Mouse (Mus musculus): Measurements from ENCODE around the gene Neurod2. TPM values are rescaled to one million over a fixed set of nuclear protein-coding genes. Genes with fewer than 3 reads are reported as not detected.

Neurod2 gene
- polyA plus RNA-seq, 1 experiment = not detected

- Histone ChIP-seq H3K27me3 (ENCODE audit: control insufficient read depth, insufficient read depth, insufficient read length) (peaks cover 38% of the 10 kb centered on the region), H3K79me2 (ENCODE audit: control insufficient read depth, insufficient read depth) (no peaks in the 10 kb centered on the region)
- no peak for TF ChIP-seq MYOG (IDR thresholded peaks at IDR 0.05; ENCODE audit: control insufficient read depth, extremely low read depth, insufficient read length)
- TF ChIP-seq FOSL1 (IDR thresholded peaks at IDR 0.05; ENCODE audit: insufficient read depth, low read length, poor library complexity, severe bottlenecking) = no peak
- no peak for TF ChIP-seq MAX (IDR thresholded peaks at IDR 0.05)
- TF ChIP-seq USF1 (IDR thresholded peaks at IDR 0.05; ENCODE audit: low read depth) = no peak
- TF ChIP-seq MYOD1 (IDR thresholded peaks at IDR 0.05; ENCODE audit: control insufficient read depth, insufficient read length, low read depth) = no peak
- no peak for TF ChIP-seq CEBPB (IDR thresholded peaks at IDR 0.05; ENCODE audit: low read depth)
- no peak for TF ChIP-seq CTCF (IDR thresholded peaks at IDR 0.05; ENCODE audit: control insufficient read depth, insufficient read depth, insufficient read length)
These were observed 32.5 kb downstream of the Neurod2 start for GRCm38 (mm10) chr11:98296916-98297315.

GRCm38 (mm10) chr11:98296277-98296676 lies 33.2 kb downstream of the Neurod2 start:
- H3K36me3 ChIP-seq (ENCODE audit: control insufficient read depth, insufficient read depth) = no peaks in the 10 kb centered on the region
- H3K4me3 ChIP-seq (ENCODE audit: insufficient read depth, poor library complexity, severe bottlenecking) = no peak overlapping the region
- H3ac ChIP-seq (ENCODE audit: control insufficient read depth, insufficient read length, low read depth) = no peak overlapping the region
- TF ChIP-seq CTCF (IDR thresholded peaks at IDR 0.05; ENCODE audit: control insufficient read depth, insufficient read depth, insufficient read length) (no peak), MYOG (IDR thresholded peaks at IDR 0.05; ENCODE audit: control insufficient read depth, extremely low read depth, insufficient read length) (no peak), MYOD1 (IDR thresholded peaks at IDR 0.05; ENCODE audit: control insufficient read depth, insufficient read length, low read depth) (no peak), USF1 (IDR thresholded peaks at IDR 0.05; ENCODE audit: low read depth) (no peak), FOSL1 (IDR thresholded peaks at IDR 0.05; ENCODE audit: insufficient read depth, low read length, poor library complexity, severe bottlenecking) (no peak), CEBPB (IDR thresholded peaks at IDR 0.05; ENCODE audit: low read depth) (no peak), MAX (IDR thresholded peaks at IDR 0.05) (no peak)
- no peaks in the 10 kb centered on the region for H3K79me2 ChIP-seq (ENCODE audit: control insufficient read depth, insufficient read depth)
- H3K27me3 ChIP-seq (ENCODE audit: control insufficient read depth, insufficient read depth, insufficient read length) = peaks cover 36% of the 10 kb centered on the region
- H3K79me3 ChIP-seq (ENCODE audit: low read depth) = no peaks in the 10 kb centered on the region

More at GRCm38 (mm10) chr11:98296916-98297315, 32.5 kb downstream of the Neurod2 start:
- H3K36me3 ChIP-seq (ENCODE audit: control insufficient read depth, insufficient read depth) = no peaks in the 10 kb centered on the region
- no peak overlapping the region for H3ac ChIP-seq (ENCODE audit: control insufficient read depth, insufficient read length, low read depth)
- no peak overlapping the region for H3K4me3 ChIP-seq (ENCODE audit: insufficient read depth, poor library complexity, severe bottlenecking)
- no peaks in the 10 kb centered on the region for H3K79me3 ChIP-seq (ENCODE audit: low read depth)

- H3K36me3 ChIP-seq (ENCODE audit: control insufficient read depth, insufficient read depth) = no peaks in the 10 kb centered on the region
- TF ChIP-seq MYOD1 (IDR thresholded peaks at IDR 0.05; ENCODE audit: control insufficient read depth, insufficient read length, low read depth) (no peak), FOSL1 (IDR thresholded peaks at IDR 0.05; ENCODE audit: insufficient read depth, low read length, poor library complexity, severe bottlenecking) (no peak), USF1 (IDR thresholded peaks at IDR 0.05; ENCODE audit: low read depth) (no peak), MAX (IDR thresholded peaks at IDR 0.05) (no peak)
- H3ac ChIP-seq (ENCODE audit: control insufficient read depth, insufficient read length, low read depth) = peak overlapping the region; percentile 95
- no peaks in the 10 kb centered on the region for H3K79me3 ChIP-seq (ENCODE audit: low read depth)
- H3K27me3 ChIP-seq (ENCODE audit: control insufficient read depth, insufficient read depth, insufficient read length) = peaks cover 36% of the 10 kb centered on the region
- peak overlapping the region; percentile 46 for H3K4me3 ChIP-seq (ENCODE audit: insufficient read depth, poor library complexity, severe bottlenecking)
- no peaks in the 10 kb centered on the region for H3K79me2 ChIP-seq (ENCODE audit: control insufficient read depth, insufficient read depth)
These were observed 34.3 kb downstream of the Neurod2 start for GRCm38 (mm10) chr11:98295013-98295585.

- TF ChIP-seq MYOG (IDR thresholded peaks at IDR 0.05; ENCODE audit: control insufficient read depth, extremely low read depth, insufficient read length) = no peak
- TF ChIP-seq MAX (IDR thresholded peaks at IDR 0.05) = no peak
- TF ChIP-seq MYOD1 (IDR thresholded peaks at IDR 0.05; ENCODE audit: control insufficient read depth, insufficient read length, low read depth) = no peak
- TF ChIP-seq CEBPB (IDR thresholded peaks at IDR 0.05; ENCODE audit: low read depth) = no peak
- no peak for TF ChIP-seq CTCF (IDR thresholded peaks at IDR 0.05; ENCODE audit: control insufficient read depth, insufficient read depth, insufficient read length)
- TF ChIP-seq FOSL1 (IDR thresholded peaks at IDR 0.05; ENCODE audit: insufficient read depth, low read length, poor library complexity, severe bottlenecking) = no peak
- TF ChIP-seq USF1 (IDR thresholded peaks at IDR 0.05; ENCODE audit: low read depth) = no peak
- Histone ChIP-seq H3K36me3 (ENCODE audit: control insufficient read depth, insufficient read depth) (no peaks in the 10 kb centered on the region), H3ac (ENCODE audit: control insufficient read depth, insufficient read length, low read depth) (peak overlapping the region; percentile 95), H3K79me2 (ENCODE audit: control insufficient read depth, insufficient read depth) (no peaks in the 10 kb centered on the region), H3K79me3 (ENCODE audit: low read depth) (no peaks in the 10 kb centered on the region), H3K27me3 (ENCODE audit: control insufficient read depth, insufficient read depth, insufficient read length) (peaks cover 36% of the 10 kb centered on the region), H3K4me3 (ENCODE audit: insufficient read depth, poor library complexity, severe bottlenecking) (peak overlapping the region; percentile 46)
These were observed 35.0 kb downstream of the Neurod2 start for GRCm38 (mm10) chr11:98294188-98295012.

- TF ChIP-seq USF1 (IDR thresholded peaks at IDR 0.05; ENCODE audit: low read depth) = no peak
- TF ChIP-seq MYOD1 (IDR thresholded peaks at IDR 0.05; ENCODE audit: control insufficient read depth, insufficient read length, low read depth) = no peak
- no peak for TF ChIP-seq CTCF (IDR thresholded peaks at IDR 0.05; ENCODE audit: control insufficient read depth, insufficient read depth, insufficient read length)
- TF ChIP-seq FOSL1 (IDR thresholded peaks at IDR 0.05; ENCODE audit: insufficient read depth, low read length, poor library complexity, severe bottlenecking) = no peak
- no peak for TF ChIP-seq CEBPB (IDR thresholded peaks at IDR 0.05; ENCODE audit: low read depth)
- TF ChIP-seq MYOG (IDR thresholded peaks at IDR 0.05; ENCODE audit: control insufficient read depth, extremely low read depth, insufficient read length) = no peak
- no peak for TF ChIP-seq MAX (IDR thresholded peaks at IDR 0.05)
- Histone ChIP-seq H3ac (ENCODE audit: control insufficient read depth, insufficient read length, low read depth) (no peak overlapping the region), H3K27me3 (ENCODE audit: control insufficient read depth, insufficient read depth, insufficient read length) (peaks cover 44% of the 10 kb centered on the region), H3K79me2 (ENCODE audit: control insufficient read depth, insufficient read depth) (no peaks in the 10 kb centered on the region), H3K79me3 (ENCODE audit: low read depth) (no peaks in the 10 kb centered on the region), H3K4me3 (ENCODE audit: insufficient read depth, poor library complexity, severe bottlenecking) (no peak overlapping the region), H3K36me3 (ENCODE audit: control insufficient read depth, insufficient read depth) (no peaks in the 10 kb centered on the region)
These were observed 36.4 kb downstream of the Neurod2 start for GRCm38 (mm10) chr11:98293070-98293469.

Measured in C2C12 (cell line).